Mouse (Mus musculus) left cerebral cortex, postnatal 25 days (tissue): ENCODE measurements around the gene Map4k5. TPM values are rescaled to one million over a fixed set of nuclear protein-coding genes. Genes with fewer than 3 reads are reported as not detected.

Source experiments
- DNase-seq, 2 experiments: peaks; one replicate each; pipeline ENCODE4 v3.0.0; 2022; ENCODE audit warnings: low spot score in 2 of 2, mixed read lengths in 1 of 2
- intact Hi-C: fragments of 180-260 bp; cut with DNase I; formaldehyde crosslinking; loops from one replicate; pipeline ENCODE4 v1.15.1; 2025
- total RNA-seq, 2 experiments: library from RNA; stranded (reverse); gene quantifications; 2 replicates each; pipeline ENCODE4 v1.2.3; 2021

Gene Map4k5
- 10 to 100 TPM; 41.7 to 46.2 TPM for total RNA-seq

GRCm38 (mm10) chr12:69892371-69893251 is at the start of gene Map4k5, which contains the start of gene Atl1:
Map4k5 (minus strand) TSS chr12:69893200.
Atl1 (plus strand) TSS chr12:69892614.
- intact Hi-C loops: loop anchor here (2.0 to 5.0 kb wide), 3 partner anchors 35 to 160 kb away; no protein-coding TSS in a partner anchor
- DNase-seq: peak; percentile 92 to 93

GRCm38 (mm10) chr12:69941655-69942329 is 48.8 kb upstream of the Map4k5 start:
- DNase-seq: no peak
- intact Hi-C loops: no loop called here

- no peak for DNase-seq
- intact Hi-C loops: no loop called here
Measured at GRCm38 (mm10) chr12:69939291-69939690, 46.3 kb upstream of the Map4k5 start.

- intact Hi-C loops: no loop called here
- DNase-seq: no peak
Measured at GRCm38 (mm10) chr12:69937731-69938130, 44.7 kb upstream of the Map4k5 start.

- intact Hi-C loops: no loop called here
- no peak for DNase-seq
Measured at GRCm38 (mm10) chr12:69926716-69927115, 33.7 kb upstream of the Map4k5 start.

DNA sequence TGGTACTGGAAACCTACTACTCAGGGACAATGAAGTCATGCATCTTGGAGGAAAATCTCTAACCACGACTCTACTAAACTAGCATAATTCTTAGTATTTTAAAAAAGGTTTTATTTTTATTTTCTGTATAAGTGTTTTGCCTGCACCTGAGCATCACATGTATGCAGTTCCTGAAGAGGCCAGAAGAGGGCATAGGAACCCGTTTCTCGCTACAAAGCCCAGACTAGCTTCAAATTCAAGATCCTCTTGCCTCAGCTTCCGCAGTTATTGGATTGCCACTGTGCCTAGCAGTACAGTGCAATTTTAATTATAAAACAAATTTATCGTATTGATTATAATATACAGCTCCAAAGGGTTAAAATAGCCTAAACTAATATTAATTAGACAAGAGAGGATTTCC is 31.0 kb upstream of the Map4k5 start:
- intact Hi-C loops: no loop called here

GRCm38 (mm10) chr12:69923603-69924002 is 30.6 kb upstream of the Map4k5 start:
- intact Hi-C loops: no loop called here
- DNase-seq: no peak

More for the DNA sequence above, 31.0 kb upstream of the Map4k5 start:
- peak in 1 of 2 experiments; percentile 19 for DNase-seq

GRCm38 (mm10) chr12:69923128-69923527 is 30.1 kb upstream of the Map4k5 start:
- no peak for DNase-seq
- intact Hi-C loops: no loop called here

DNA sequence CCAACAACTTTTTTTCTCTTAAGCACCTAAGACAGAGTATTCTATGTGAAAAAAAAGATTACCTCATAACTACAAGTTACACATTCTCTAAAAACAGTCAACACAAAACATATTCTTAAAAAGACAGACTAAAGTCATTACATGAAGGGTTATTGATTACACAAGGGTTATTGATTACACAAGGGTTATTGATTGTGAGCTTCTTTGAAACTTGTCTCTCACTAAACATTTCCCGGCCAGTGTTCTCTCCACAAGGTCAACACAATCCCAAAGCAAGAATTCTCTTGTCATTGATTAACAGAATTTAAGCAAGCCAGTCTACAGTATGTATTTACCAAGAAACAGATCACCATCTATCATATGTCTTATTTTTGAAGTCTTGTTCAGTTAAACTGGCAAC is 29.1 kb upstream of the Map4k5 start:
- intact Hi-C loops: no loop called here
- DNase-seq: no peak

- intact Hi-C loops: no loop called here
- DNase-seq: no peak
Measured at GRCm38 (mm10) chr12:69917870-69918269, 24.9 kb upstream of the Map4k5 start.

- intact Hi-C loops: no loop called here
Measured at GRCm38 (mm10) chr12:69912737-69913136, 19.7 kb upstream of the Map4k5 start.

GRCm38 (mm10) chr12:69911906-69912305 is 18.9 kb upstream of the Map4k5 start:
- intact Hi-C loops: no loop called here
- DNase-seq: no peak

More at GRCm38 (mm10) chr12:69912737-69913136, 19.7 kb upstream of the Map4k5 start:
- peak in 1 of 2 experiments; percentile 6 for DNase-seq

GRCm38 (mm10) chr12:69908511-69908900 is 15.5 kb upstream of the Map4k5 start:
- peak; percentile 89 to 95 for DNase-seq
- intact Hi-C loops: no loop called here

- intact Hi-C loops: no loop called here
Measured at GRCm38 (mm10) chr12:69907667-69908510, 14.9 kb upstream of the Map4k5 start.

GRCm38 (mm10) chr12:69904991-69905390 is 12.0 kb upstream of the Map4k5 start:
- intact Hi-C loops: no loop called here
- DNase-seq: peak in 1 of 2 experiments; percentile 16

More at GRCm38 (mm10) chr12:69907667-69908510, 14.9 kb upstream of the Map4k5 start:
- DNase-seq: peak; percentile 73 to 90

- intact Hi-C loops: no loop called here
- DNase-seq: no peak
Measured at GRCm38 (mm10) chr12:69898119-69898518, 5.1 kb upstream of the Map4k5 start.

GRCm38 (mm10) chr12:69895046-69895445 is 2.0 kb upstream of the Map4k5 start:
- DNase-seq: no peak
- intact Hi-C loops: no loop called here

- intact Hi-C loops: loop anchor here (2.0 to 5.0 kb wide), 3 partner anchors 37 to 161 kb away; no protein-coding TSS in a partner anchor
- no peak for DNase-seq
Measured at GRCm38 (mm10) chr12:69893927-69894326, 927 bp upstream of the Map4k5 start.

DNA sequence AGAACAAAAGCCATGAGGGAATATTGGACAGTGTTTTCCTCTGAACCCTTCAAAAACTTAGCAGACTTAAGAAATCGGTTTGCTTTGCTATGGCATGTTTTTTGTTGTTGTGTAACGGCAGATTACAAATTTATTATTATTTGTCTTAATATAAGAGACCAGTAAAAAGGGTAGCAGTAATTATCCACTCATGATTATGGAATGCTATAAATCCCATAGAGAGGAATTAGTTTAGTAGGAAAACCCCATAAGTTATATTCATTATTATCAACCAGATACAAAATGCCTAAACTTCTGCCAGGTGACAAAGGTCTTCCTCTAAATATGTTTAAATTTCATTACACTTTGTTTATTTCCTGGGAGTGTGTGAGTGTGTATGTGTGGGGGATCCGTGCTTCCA is 1.3 kb downstream of the Map4k5 start:
- no peak for DNase-seq
- intact Hi-C loops: loop anchor here (2.0 to 5.0 kb wide), 3 partner anchors 34 to 159 kb away; no protein-coding TSS in a partner anchor
